8 mouse cellular contexts compared by ENCODE assay signal in genomic region chr10:82858691-82859532, GRCm38 (mm10). TPM values are rescaled to one million over a fixed set of nuclear protein-coding genes. Genes with fewer than 3 reads are reported as not detected.
DNase-seq lines count a peak whose midpoint lies in the region; ATAC-seq and TF ChIP-seq lines count a peak whose summit lies in the region.

No protein-coding gene starts in this region.

- peak overlapping the region; percentile 64 for H3K4me3 ChIP-seq in embryonic facial prominence, embryonic 14.5 days (ENCODE audit: low read depth, low read length)
- peak overlapping the region; percentile 70 for H3K4me3 ChIP-seq in limb, embryonic 14.5 days (replicated peaks; ENCODE audit: low read length)
- H3K4me3 ChIP-seq in midbrain, postnatal 0 days (ENCODE audit: low read depth, low read length): peak overlapping the region; percentile 67

- peaks cover 7% of the 10 kb centered on the region; the same call in 1 of the 2 replicates for H3K36me3 ChIP-seq in embryonic facial prominence, embryonic 14.5 days (ENCODE audit: control insufficient read depth, insufficient read depth, low read length)
- peaks cover 5% of the 10 kb centered on the region; the same call in 1 of the 2 replicates for H3K36me3 ChIP-seq in limb, embryonic 14.5 days (ENCODE audit: control insufficient read depth, insufficient read depth, low read length)
- H3K36me3 ChIP-seq in midbrain, postnatal 0 days (ENCODE audit: insufficient read depth, low read length): peaks cover 3% of the 10 kb centered on the region; the same call in 1 of the 2 replicates

- TF ChIP-seq POLR2A in limb, embryonic 14.5 days (IDR thresholded peaks at IDR 0.05; ENCODE audit: borderline replicate concordance, extremely low read depth, insufficient read depth, insufficient read length): 0 out of 2 replicates have a peak, but pooled peaks have one; percentile 61

- peak overlapping the region; percentile 90 for H3K27ac ChIP-seq in embryonic facial prominence, embryonic 14.5 days (replicated peaks; ENCODE audit: low read depth, low read length)
- peak overlapping the region; percentile 55 for H3K27ac ChIP-seq in limb, embryonic 14.5 days (replicated peaks; ENCODE audit: low read depth, low read length)
- peak overlapping the region; percentile 81 for H3K27ac ChIP-seq in midbrain, postnatal 0 days (ENCODE audit: low read depth, low read length)

- peaks cover 22% of the 10 kb centered on the region for H3K4me1 ChIP-seq in embryonic facial prominence, embryonic 14.5 days (ENCODE audit: control insufficient read depth, insufficient read depth, low read length)
- H3K4me1 ChIP-seq in limb, embryonic 14.5 days (ENCODE audit: control insufficient read depth, insufficient read depth, low read length): peaks cover 17% of the 10 kb centered on the region
- H3K4me1 ChIP-seq in midbrain, postnatal 0 days (ENCODE audit: insufficient read depth, low read length): peaks cover 6% of the 10 kb centered on the region; the same call in 1 of the 2 replicates

- DNase-seq in 3T3-L1 (ENCODE audit: low read depth, low spot score): peak; percentile 98
- peak; percentile 58 to 81 for DNase-seq in adrenal gland, postnatal 4 days (ENCODE audit: low spot score in 2 of 2)
- DNase-seq in embryonic facial prominence, embryonic 14.5 days (ENCODE audit: low spot score): peak; percentile 96
- peak; percentile 94 for DNase-seq in heart, adult 8-10 months (ENCODE audit: low spot score)
- peak; percentile 97 for DNase-seq in kidney, adult 9 months
- DNase-seq in limb, embryonic 14.5 days (ENCODE audit: low spot score): peak; percentile 92
- DNase-seq in midbrain, postnatal 0 days (ENCODE audit: low spot score): peak; percentile 94
- DNase-seq in spleen, postnatal 14 days (ENCODE audit: low spot score in 2 of 2): peak; percentile 80 to 82

- peak overlapping the region; percentile 60 for H3K4me2 ChIP-seq in embryonic facial prominence, embryonic 14.5 days (ENCODE audit: low read depth, low read length)
- peak overlapping the region; percentile 52 for H3K4me2 ChIP-seq in limb, embryonic 14.5 days (replicated peaks; ENCODE audit: low read depth, low read length, severe bottlenecking)
- peak overlapping the region; percentile 83 for H3K4me2 ChIP-seq in midbrain, postnatal 0 days (ENCODE audit: low read depth, low read length, poor library complexity, severe bottlenecking)

- no peaks in the 10 kb centered on the region for H3K27me3 ChIP-seq in embryonic facial prominence, embryonic 14.5 days (replicated peaks; ENCODE audit: control insufficient read depth, insufficient read depth, low read length)
- no peaks in the 10 kb centered on the region for H3K27me3 ChIP-seq in limb, embryonic 14.5 days (ENCODE audit: control insufficient read depth, insufficient read depth, low read length)
- no peaks in the 10 kb centered on the region for H3K27me3 ChIP-seq in midbrain, postnatal 0 days (ENCODE audit: insufficient read depth, low read length)

- TF ChIP-seq CTCF in midbrain, postnatal 0 days (IDR thresholded peaks at IDR 0.05): no peak

- under 1% methylated on average over 49 of the region's 49 CpGs for WGBS in embryonic facial prominence, embryonic 14.5 days
- WGBS in limb, embryonic 14.5 days: 1% methylated on average over 49 of the region's 49 CpGs
- WGBS in midbrain, postnatal 0 days: under 1% methylated on average over 49 of the region's 49 CpGs

- peak overlapping the region; percentile 70 for H3K9ac ChIP-seq in embryonic facial prominence, embryonic 14.5 days (ENCODE audit: low read depth, low read length)
- H3K9ac ChIP-seq in limb, embryonic 14.5 days (ENCODE audit: low read depth, low read length, severe bottlenecking): peak overlapping the region; percentile 86
- H3K9ac ChIP-seq in midbrain, postnatal 0 days (replicated peaks; ENCODE audit: low read length, poor library complexity, severe bottlenecking): peak overlapping the region; percentile 71

- peak; percentile 85 for ATAC-seq in embryonic facial prominence, embryonic 14.5 days (ENCODE audit: low read depth)
- ATAC-seq in limb, embryonic 14.5 days (ENCODE audit: low FRiP score, low read depth): peak; percentile 87
- ATAC-seq in midbrain, postnatal 0 days (ENCODE audit: low FRiP score): peak; percentile 86

- no peaks in the 10 kb centered on the region for H3K9me3 ChIP-seq in embryonic facial prominence, embryonic 14.5 days (ENCODE audit: control insufficient read depth, low read length)
- H3K9me3 ChIP-seq in limb, embryonic 14.5 days (ENCODE audit: control insufficient read depth, low read length): no peaks in the 10 kb centered on the region
- no peaks in the 10 kb centered on the region for H3K9me3 ChIP-seq in midbrain, postnatal 0 days (ENCODE audit: low read length)

RNA-seq across cellular contexts. Expression of gene Eid3, which starts 7.5 kb away (rescaled TPM):
- total RNA-seq in adrenal gland, postnatal 4 days (2021): 1 to 10 TPM; 4.1 to 5.8 TPM
- polyA plus RNA-seq in embryonic facial prominence, embryonic 14.5 days (2014; fragmentation: Nextera tagmentation; extraction: Ambion mirVana): 0.26 and 0.81 TPM in 2 replicates
- 1 to 10 TPM in 1 of 4 experiments, under 1 TPM in 3; 0.40 to 1.9 (median 0.58) TPM for total RNA-seq in heart, adult 8-10 months (2022)
- 0.53 and 0.72 TPM in 2 replicates for polyA plus RNA-seq in limb, embryonic 14.5 days (2012; rRNA removed)
- polyA plus RNA-seq in limb, embryonic 14.5 days (2014; fragmentation: Nextera tagmentation; extraction: Ambion mirVana): 0.43 and 0.55 TPM in 2 replicates
- 1.9 and 2.0 TPM in 2 replicates for total RNA-seq in midbrain, postnatal 0 days (2014; rRNA removed)
- polyA plus RNA-seq in midbrain, postnatal 0 days (2015; fragmentation: Nextera tagmentation; extraction: Ambion mirVana): 0.17 and 0.23 TPM in 2 replicates

RNA-seq across cellular contexts. Expression of gene Txnrd1, which starts 25.2 kb away (rescaled TPM):
- total RNA-seq in adrenal gland, postnatal 4 days (2021): 100 to 1,000 TPM in 1 of 2 experiments, 10 to 100 TPM in 1; 93.9 to 109 TPM
- polyA plus RNA-seq in embryonic facial prominence, embryonic 14.5 days (2014; fragmentation: Nextera tagmentation; extraction: Ambion mirVana): 85.0 and 98.9 TPM in 2 replicates
- 10 to 100 TPM; 57.3 to 65.7 (median 59.4) TPM for total RNA-seq in heart, adult 8-10 months (2022)
- 67.7 and 71.4 TPM in 2 replicates for polyA plus RNA-seq in limb, embryonic 14.5 days (2012; rRNA removed)
- polyA plus RNA-seq in limb, embryonic 14.5 days (2014; fragmentation: Nextera tagmentation; extraction: Ambion mirVana): 87.9 and 97.7 TPM in 2 replicates
- 83.2 and 86.4 TPM in 2 replicates for total RNA-seq in midbrain, postnatal 0 days (2014; rRNA removed)
- polyA plus RNA-seq in midbrain, postnatal 0 days (2015; fragmentation: Nextera tagmentation; extraction: Ambion mirVana): 56.7 and 61.7 TPM in 2 replicates

Comparison
In these comparisons a context has a peak if more than half of its experiments do, and no peak if none do; other contexts are left out.
1. Peak in every context shown above with its lines: DNase-seq, ATAC-seq, H3K4me3 ChIP-seq and H3K27ac ChIP-seq.